Mouse (Mus musculus) adrenal gland, adult 2 months (tissue): ENCODE data around the gene Ikzf1. TPM values are rescaled to one million over a fixed set of nuclear protein-coding genes. Genes with fewer than 3 reads are reported as not detected.

ENCODE experiments used
- DNase-seq: peaks from one replicate; pipeline ENCODE4 v3.0.0; 2021
- long read RNA-seq: library from polyadenylated mRNA; stranded (forward); transcript quantifications from one replicate; pipeline ENCODE4 v2.0.0, GENCODE M21; 2021
- polyA plus RNA-seq: library from polyadenylated mRNA; depleted of rRNA; stranded (reverse); fragments of >200 nt; gene quantifications from 2 replicates; pipeline ENCODE4 v1.2.3, GENCODE M21; 2012; rRNA removed
- total RNA-seq, 2 experiments: library from RNA; stranded (reverse); gene quantifications; 2 replicates each; pipeline ENCODE4 v1.2.3; 2021

The Ikzf1 gene
- total RNA-seq (1 to 10 TPM; 2.0 to 3.0 TPM), polyA plus RNA-seq (11.0 and 11.5 TPM in 2 replicates)
- long read RNA-seq, partial matches to known transcripts, result 0 of 1 reads
- long read RNA-seq, other reads (novel, unspliced or antisense), result 1 of 1 reads

- peak; percentile 9 for DNase-seq
Measured at GRCm38 (mm10) chr11:11684930-11685852, at the start of gene Ikzf1. TSS of gene Ikzf1 (plus strand) at chr11:11685003.

DNA sequence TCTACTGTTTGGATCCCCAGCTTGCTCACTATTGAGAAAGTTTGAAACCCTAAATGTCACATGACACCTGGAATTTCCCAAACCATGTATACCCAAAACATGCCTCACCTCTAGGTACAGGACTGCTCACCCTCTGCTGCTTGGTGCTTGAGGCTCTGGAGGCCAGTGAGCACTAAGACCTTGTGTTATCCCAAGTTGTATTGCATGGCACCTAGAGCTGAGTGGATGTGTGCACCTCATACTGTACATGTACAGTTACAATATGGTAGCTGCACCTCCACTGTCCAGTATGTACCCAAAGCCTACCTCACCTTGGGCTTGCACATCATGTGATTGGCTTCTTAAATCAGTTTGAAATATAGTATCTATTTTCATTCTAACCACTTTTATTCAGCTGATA, 40.5 kb upstream of the Ikzf1 start:
- no peak for DNase-seq

DNA sequence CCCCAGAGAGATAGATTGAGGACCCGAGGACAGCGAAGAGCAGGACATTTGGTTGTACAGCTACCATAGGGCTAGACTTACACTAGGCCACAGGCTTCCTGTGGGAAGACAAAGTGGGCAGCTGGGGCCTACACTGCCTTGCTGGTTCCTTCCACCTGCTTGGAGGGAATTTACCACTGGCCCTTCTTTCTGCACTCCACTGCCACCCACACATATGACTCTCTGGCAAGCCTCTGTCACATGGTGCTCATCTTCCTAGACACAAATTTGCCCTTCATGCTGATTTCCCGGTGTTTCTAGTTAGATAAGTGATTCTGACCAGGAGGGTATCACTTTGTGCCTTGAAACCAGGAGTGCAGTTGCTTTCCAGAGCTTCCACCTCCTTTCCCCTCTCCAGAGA, 28.4 kb upstream of the Ikzf1 start:
- no peak for DNase-seq

DNA sequence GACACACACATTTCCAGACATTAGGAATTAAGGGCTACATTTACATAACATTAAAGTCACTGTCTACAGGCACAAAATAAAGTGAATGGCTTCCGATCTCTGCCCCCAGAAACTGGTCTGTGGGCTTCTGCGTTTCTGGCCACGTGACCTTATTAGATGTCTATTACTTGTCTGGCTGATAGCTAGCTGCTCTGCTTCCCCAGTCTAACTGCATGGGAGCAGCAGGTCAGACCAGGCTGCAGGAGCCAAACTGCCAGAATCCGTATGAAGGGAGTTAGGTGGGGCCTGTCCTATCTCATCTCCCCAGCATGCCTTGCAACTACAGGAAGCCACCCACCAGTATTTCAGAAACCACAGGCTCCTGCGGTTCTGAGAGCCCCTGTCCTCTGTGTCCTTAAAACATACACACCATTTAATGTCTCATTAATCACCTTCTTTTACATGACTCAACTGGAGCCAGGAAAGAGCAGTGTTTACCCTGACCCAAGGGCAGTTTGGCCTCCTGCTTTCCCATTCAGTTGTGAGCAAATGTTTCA, 27.7 kb upstream of the Ikzf1 start:
- no peak for DNase-seq

DNA sequence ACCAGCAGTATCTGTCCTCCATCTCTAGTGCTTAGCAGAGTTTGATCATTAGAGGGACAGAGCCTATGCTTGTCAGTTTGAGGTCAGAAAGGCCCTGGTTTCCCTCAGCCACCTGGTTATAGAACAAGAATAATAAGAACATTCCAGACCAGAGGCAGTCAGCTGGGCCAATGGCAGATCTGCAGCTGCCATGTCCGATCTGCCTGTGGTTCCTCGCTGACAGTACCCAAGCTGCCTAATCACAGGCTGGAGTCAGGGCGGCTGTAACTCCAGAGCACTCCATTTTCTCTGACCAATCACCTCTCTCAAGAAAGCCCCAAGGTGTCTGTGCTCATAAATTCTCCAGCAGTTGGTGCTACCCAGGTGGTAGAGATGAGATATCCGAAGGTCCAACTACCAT, 27.2 kb upstream of the Ikzf1 start:
- no peak for DNase-seq

GRCm38 (mm10) chr11:11658834-11659233, 26.0 kb upstream of the Ikzf1 start:
- no peak for DNase-seq

DNA sequence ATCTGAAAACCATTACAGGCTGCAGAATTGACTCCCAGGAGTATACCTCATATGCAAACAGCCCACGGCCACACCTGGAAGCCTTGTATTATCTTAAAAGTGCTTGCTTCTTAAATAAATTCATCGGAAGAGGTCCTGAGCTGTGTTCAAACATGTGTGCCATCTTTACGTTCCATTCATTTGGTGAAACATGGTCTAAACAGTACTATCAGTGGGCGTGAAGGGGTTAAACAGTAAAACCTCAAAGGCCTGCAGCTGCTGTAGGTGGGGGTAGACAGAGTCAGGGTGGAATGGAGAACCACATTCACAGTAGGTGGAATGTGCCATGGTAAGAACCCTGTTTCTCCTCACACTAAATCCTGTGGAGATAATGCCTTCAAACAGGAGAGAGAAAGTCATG, 24.2 kb upstream of the Ikzf1 start:
- no peak for DNase-seq

DNA sequence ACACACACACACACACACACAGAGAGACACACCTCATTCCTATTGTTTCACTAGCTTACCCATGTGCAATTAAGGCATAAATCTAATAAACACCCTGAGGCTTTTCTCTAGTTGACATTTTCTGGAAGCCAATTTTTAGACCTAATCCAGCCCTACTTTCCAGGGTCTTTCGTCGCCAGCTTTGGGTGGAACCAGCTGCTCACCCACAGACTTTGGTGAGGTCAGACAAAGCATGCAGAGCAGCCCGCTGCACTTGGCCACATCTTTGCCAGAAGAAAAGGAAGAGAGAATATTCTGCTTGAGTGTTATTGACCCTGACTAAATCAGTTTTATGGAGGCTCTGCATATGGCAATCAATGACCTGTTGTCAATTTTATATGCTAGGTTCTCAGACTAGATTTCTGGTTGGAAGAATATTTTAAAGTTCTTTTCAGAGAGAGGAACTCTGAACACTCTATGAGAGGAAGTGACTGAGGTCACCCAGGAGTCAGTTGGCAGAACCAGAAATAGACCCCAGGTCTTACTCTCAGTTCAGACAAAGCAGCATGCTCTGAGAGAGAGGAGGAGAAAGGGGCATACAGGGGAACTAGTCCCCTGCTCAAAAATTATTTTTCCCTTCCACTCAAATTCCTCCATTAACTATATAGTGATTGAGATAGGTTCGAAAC, 17.4 kb upstream of the Ikzf1 start:
- no peak for DNase-seq

DNA sequence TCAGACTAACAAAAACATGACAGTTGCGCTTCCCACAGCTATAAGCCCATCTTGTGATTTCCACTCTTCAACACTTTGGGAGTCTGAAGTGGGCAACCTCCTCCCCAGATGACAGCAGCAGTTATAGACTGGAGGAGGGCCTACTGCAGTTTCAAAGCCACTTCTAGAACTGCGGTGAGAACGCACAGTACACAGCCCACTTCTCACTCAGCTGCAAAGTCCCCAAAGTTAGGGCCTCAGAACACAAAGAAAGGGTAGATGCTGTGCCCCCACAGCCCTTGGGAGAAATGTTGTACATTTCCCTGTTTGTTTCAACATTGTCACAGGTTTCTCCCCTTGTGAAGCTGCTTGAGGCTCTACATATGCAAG, 16.9 kb upstream of the Ikzf1 start:
- no peak for DNase-seq

- DNase-seq, result no peak
Measured at GRCm38 (mm10) chr11:11672974-11673373, 11.8 kb upstream of the Ikzf1 start.

DNA sequence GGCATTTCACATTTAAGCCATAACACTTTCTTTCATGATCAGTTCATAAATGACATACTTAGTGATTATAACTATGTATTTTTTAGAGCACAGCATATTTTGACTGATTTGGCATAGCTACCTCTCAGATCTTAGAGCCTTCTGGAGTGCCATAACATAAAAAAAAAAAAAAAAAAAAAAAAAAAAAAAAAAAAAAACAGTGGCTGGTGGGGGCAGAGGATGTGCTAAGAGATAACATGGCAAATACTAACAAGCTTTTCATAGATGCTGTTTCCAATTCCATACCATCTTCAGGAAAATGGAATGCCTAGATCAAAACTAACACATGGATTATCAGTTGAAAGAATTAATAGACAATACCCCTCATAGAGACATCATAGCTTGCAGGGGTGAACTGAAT, 9.7 kb upstream of the Ikzf1 start:
- DNase-seq, result no peak

DNA sequence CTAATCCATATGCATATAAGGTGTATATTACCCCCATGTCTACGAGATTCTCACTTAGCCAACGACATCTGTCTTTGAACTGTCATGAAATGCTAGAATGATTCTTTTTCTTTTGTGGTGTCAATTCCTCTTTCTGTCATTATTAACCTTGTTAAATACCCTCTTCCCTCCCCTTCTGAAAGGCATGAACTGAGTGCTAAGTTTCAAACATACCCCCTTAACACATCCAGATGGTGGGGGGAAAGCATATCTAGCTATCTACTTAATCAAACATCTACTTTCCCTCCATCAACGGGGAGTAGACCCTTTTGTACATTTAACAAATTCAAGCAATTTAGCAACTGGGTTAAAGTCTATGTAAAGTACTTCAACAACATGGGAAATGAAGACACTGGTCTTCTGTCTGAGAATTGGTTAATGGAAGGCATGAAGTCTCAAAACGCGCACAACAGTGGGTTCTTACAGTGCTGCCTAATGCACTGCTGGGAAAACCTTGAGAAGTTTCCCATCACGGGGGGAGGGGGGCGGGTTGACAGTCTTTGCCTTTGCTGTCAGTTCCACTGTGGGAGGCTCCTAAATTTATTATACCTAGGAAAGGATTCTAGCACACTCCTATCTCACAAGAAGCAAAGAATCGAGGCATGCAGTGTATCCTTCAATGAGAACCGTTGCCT, 8.6 kb upstream of the Ikzf1 start:
- no peak for DNase-seq

- no peak for DNase-seq
Measured at GRCm38 (mm10) chr11:11677165-11677564, 7.6 kb upstream of the Ikzf1 start.

- no peak for DNase-seq
Measured at GRCm38 (mm10) chr11:11678972-11679371, 5.8 kb upstream of the Ikzf1 start.

DNA sequence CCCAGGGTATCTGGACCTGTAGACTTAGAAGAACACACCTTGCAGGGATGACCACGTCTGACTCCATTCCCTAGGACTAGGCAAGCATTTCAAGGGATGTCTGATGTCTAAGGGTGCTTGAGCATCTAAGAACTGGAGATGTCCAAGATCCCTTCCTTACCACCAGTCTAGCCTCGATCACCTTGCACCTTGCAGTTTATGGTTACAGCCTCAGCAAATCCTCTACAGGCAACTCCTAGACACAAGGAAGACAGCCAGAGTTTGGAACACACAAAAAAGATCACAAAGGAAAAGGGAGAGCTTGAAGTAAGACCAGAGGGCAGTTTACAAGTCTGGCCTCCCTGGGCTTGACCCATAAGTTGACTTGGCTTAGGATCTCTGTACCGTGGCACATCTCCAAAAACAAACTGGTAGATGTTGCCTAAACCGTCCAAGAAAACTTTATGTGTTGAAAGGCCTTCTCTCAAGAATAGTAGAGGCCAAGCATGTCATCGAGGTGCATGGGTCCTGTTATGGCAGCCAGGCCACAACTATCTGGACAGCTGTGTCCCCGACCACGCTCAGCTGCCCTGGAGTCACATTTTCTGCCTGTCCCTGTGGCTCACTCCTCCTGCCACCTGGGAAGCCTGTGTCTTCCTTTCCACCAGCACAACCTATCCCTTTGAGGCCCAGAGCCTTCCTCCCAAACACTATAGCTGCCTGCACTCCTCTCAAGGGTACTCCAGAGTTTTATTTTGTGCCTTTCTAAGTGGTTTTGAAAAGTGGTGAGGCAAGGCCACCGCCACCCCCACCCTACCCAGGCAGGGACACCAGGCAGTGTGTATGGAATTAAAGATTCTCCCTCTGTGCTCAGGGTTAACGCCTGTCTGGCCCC, 510 bp upstream of the Ikzf1 start:
- no peak for DNase-seq

DNA sequence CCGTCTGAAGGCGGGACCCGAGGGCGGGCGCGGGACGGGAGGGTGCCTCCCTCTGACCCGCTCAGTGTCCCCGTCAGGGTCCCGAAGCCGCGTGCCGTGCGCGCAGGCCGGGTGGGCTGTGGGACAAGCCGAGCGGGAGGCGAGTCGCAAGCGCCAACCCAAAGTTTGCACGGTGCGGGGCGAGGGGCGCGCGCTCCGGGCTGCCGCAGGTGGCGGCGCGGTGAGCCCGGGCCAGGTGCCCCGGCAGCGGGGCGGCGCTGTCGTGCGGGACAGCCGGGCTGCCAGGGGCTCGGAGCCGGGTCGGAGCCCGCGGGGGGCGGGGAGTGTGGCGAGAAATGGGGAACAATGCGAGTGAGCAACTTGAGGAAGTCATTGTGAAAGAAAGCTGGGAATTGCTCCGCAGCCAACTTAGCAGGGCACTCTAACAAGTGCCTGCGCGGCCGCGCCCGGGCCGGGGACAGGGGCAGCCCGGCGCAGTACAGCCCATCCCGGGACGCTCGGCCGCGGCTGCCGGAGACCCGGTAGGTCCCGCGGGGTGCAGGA, 1.1 kb downstream of the Ikzf1 start:
- peak; percentile 76 for DNase-seq

DNA sequence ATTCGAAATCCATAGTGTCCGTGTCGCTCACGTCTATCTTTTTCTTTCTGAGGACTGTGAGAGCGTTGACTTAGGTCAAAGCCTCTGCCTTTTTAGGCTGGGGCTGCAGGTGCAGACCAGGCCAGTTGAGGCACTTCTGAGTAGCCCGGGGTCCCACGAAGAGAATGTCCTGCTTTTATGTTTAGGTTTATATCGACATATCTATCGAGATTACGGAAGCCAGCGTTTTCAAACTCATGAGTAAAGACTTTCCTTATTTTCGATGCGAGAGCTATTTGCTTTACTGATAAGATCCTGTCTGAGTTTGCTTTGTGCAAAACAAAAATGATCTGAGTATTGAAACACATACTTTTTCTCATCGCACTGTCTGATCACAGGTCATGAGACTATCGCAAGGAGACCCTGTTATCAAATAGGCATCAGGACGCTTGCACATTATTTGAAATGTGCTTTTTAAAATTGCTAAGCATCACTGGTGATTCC, 1.8 kb downstream of the Ikzf1 start:
- no peak for DNase-seq

GRCm38 (mm10) chr11:11687551-11688185, 2.9 kb downstream of the Ikzf1 start:
- DNase-seq, result no peak

DNA sequence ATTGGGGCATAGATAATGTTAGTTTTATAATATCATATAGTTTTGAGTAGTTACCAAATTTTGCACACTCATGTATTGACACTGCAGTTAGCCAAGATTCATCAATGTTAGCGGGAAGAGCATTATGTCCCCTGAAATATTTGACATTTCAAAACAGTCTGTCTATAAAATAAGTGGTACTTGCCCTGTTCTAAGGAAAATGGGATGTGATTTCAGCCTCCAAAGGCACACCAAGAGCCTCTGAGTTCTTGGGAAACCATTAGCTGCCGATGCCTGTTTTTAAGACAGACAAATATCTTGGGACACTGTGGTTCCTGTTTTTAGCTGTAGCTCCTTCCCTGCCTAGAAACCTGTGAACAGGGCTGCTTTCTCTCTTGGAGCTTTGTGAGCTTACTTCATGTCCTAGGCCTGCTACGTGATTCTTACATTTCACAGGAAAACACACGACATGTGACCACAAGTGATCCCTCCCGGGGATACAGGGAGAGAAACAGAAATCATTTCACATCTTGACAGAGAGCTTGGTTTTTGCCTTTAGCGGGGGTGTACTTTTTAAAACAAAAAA, 4.0 kb downstream of the Ikzf1 start:
- no peak for DNase-seq

DNA sequence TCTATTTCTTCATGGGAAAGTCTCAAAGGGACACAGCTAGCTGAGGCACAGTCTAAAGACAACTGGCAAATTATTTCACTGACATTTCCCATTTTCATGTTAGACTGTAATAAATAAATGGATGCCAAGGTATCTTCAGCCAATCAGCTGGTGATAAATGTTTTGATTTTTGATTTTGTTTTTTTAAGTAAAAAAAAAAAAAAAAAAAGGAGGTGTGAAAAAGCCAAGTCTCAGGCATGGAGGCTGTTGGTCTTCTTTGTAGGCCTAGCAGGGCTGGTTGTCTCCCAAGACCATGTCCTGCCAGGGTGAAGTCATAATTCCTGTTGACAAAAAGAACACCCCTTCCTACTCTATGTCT, 4.9 kb downstream of the Ikzf1 start:
- no peak for DNase-seq
